Mouse (Mus musculus) left cerebral cortex, adult 2 months (tissue): ENCODE measurements around the gene P4hb. TPM values are rescaled to one million over a fixed set of nuclear protein-coding genes. Genes with fewer than 3 reads are reported as not detected.
A peak's percentile ranks its signal among the peaks of the same experiment; 100 is the strongest.

Experiments
- DNase-seq, 2 experiments: peaks; one replicate each; pipeline ENCODE4 v3.0.0; 2021 to 2022; ENCODE audit warnings: low spot score in 2 of 2, mixed read lengths in 1 of 2; ENCODE audit errors: extremely low spot score in 1 of 2
- H3K27ac ChIP-seq: fragments of 200-600 bp; 2 replicates; pipeline ENCODE4 v1.8.1; 2022
- H3K4me3 ChIP-seq: fragments of 200-600 bp; 2 replicates; pipeline ENCODE4 v1.8.1; 2022
- CTCF ChIP-seq: fragments of 200-600 bp; IDR thresholded peaks from 2 replicates; pipeline ENCODE4 v1.8.1; 2022; ENCODE audit warnings: antibody characterized with exemption, mild to moderate bottlenecking, moderate library complexity
- intact Hi-C: fragments of 180-260 bp; cut with DNase I; formaldehyde crosslinking; loops from one replicate; pipeline ENCODE4 v1.15.1; 2025
- total RNA-seq, 2 experiments: library from RNA; stranded (reverse); gene quantifications; 2 replicates each; pipeline ENCODE4 v1.2.3; 2021

The P4hb gene
- total RNA-seq, 2 experiments from 2014 or later, result 114 to 120 TPM

DNA sequence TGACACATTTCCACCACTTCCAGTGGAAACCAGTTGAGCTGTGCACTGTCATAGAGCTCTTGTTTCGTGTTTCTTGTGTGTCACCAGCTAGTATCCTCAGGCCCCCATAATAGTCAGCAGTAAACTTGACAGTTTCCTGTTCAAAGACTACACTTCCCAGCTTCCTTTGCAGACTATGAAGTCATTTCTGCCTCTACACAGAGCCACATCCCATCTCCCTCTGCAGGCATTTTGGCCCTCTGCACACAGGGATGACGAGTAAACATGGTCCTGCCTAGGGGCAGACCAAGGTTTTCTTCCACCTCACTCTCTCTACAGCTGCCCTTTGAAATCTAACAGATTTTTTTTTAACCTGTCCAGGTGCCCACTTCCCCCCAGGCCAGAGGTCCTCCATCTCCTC is 25.6 kb downstream of the P4hb start:
- no peak overlapping the region for H3K27ac ChIP-seq
- H3K4me3 ChIP-seq, result no peak overlapping the region
- TF ChIP-seq CTCF, result peak; percentile 8
- intact Hi-C loops, result no loop called here
- no peak for DNase-seq

DNA sequence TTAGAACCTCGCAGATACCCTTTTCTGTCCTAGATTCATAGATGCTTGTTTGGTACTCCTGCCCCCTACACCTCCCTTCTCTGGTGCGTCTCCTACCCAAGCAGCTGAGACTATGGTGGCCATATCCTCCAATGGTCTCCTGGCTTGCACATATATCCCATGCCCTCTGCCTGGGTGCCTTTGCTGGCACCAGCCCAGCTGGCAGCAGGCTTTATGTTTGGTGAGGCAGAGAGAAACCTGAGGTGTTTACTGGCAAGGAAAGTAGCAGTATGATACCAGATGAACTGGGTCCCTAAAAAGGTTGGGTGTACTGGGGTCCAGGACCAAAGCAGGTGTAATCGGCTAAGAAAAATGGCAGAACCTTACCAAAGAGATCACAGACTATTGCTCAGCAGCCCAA is 27.1 kb downstream of the P4hb start:
- no peak overlapping the region for H3K27ac ChIP-seq
- no peak for TF ChIP-seq CTCF
- no peak overlapping the region for H3K4me3 ChIP-seq
- DNase-seq, result no peak
- intact Hi-C loops, result no loop called here

DNA sequence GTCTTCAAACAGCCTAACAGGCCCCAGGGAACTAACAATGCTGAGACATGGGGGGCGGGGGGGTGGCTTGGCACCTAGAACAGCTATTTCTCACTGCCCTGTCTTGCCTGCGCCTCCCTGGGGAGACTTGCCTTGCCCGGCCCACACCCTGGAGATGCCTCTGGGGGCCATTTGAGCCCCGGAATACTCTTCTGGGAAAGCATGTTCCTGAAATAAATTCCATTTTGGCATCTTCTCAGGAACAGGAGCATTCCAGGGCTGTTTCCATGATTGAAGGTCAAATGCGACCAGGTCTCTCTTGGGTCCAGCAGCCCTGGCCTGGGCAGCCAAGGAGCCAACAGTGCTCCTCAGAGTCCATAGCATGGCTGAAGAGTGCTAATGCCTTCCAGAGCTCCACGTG is 30.7 kb downstream of the P4hb start:
- Histone ChIP-seq H3K4me3 (no peak overlapping the region), H3K27ac (no peak overlapping the region)
- no peak for DNase-seq
- no peak for TF ChIP-seq CTCF
- intact Hi-C loops, result no loop called here

DNA sequence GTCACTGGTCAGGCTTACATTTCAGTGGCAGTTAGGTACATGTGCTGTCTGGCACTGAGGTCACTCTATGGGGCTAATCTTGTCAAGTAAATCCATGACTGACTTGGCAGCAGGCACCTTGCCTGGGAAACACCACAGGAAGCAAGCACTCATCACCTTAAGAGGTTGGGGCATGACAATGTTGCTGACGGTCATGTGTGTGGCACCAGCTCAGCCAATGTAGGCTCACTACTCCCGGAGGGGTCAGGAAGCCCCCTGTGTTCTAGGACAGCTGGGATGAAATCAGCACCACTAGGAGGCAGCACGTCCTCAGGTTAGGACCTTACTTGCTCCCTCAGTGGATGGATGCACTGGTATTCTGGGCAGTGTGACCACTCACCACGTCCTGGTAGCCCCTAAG is 31.1 kb downstream of the P4hb start:
- peak; percentile 33 for TF ChIP-seq CTCF
- Histone ChIP-seq H3K4me3 (no peak overlapping the region), H3K27ac (no peak overlapping the region)
- intact Hi-C loops, result no loop called here
- no peak for DNase-seq

DNA sequence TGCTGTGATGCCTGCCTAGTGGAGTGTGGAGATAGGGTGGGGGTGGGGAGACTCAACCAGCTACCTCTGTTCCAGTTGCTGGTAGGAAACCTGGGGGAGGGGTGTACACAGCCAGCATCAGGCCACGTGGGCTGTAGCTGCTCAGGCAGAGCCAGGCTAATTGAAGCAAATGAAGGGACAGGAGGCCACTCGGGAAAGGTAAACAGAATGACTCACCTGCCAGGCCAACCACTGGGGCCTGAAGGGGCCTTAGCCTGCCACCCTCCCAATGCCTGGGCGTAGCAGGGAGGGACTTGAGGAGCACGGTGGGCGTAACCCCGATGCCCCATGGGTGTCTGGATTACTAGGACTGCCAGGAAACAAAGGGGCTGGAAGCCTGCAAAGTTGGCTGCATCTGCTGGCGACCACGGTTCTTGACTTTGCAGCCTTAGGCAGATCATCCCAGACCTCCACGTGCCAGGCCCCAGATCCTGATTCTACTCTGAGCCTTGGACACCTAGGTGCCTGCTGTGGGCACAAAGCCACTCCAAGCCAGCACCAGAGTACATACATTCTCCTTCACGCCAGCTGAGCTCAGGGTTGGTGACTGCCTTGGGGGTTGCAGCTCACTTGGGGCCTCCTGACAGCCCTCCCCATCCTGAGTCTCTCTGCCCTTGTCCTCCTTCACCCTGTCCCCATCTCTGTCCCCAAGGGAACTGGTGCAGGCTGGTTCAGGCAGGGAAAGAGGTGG is 33.6 kb downstream of the P4hb start:
- Histone ChIP-seq H3K27ac (no peak overlapping the region), H3K4me3 (no peak overlapping the region)
- no peak for DNase-seq
- TF ChIP-seq CTCF, result no peak
- intact Hi-C loops, result no loop called here

DNA sequence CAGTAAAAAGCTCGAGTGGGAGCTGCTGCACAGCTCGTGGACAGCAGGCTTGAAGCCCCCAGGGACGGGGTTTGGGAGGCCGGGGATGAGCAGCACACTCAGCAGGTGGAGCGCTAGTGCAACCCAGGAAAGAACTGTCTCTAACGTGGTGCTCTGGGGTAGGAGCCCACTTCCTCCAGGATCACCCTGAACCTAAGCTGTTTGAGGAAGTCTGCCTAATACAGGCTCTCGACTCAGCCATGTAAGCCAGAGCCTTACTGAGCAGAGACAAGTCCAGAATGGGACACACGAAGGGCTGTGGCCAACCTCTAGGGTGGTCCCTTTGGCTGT is 34.1 kb downstream of the P4hb start:
- no peak for TF ChIP-seq CTCF
- H3K27ac ChIP-seq, result no peak overlapping the region
- no peak for DNase-seq
- intact Hi-C loops, result no loop called here
- no peak overlapping the region for H3K4me3 ChIP-seq

DNA sequence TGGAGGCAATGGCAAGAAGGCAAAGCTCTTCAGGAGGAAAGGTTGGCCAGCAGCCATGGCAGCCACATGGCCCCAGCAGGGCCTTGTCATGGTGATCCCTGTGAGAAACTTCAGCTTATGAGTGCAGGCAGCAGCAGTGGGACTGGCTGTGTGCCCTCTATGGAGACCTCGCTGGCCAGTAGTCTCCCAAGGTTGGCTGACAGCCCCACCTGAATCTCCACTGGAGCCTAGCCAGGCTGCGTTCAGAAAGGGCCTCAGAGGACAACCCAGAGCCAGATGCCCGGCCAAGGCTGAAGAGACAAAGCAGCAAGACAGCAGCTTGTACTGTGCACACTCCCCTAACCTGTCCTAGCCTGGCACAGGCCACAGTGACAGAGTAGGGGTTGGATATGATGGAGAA is 34.6 kb downstream of the P4hb start:
- DNase-seq, result no peak
- intact Hi-C loops, result no loop called here
- no peak overlapping the region for H3K4me3 ChIP-seq
- TF ChIP-seq CTCF, result no peak
- no peak overlapping the region for H3K27ac ChIP-seq

DNA sequence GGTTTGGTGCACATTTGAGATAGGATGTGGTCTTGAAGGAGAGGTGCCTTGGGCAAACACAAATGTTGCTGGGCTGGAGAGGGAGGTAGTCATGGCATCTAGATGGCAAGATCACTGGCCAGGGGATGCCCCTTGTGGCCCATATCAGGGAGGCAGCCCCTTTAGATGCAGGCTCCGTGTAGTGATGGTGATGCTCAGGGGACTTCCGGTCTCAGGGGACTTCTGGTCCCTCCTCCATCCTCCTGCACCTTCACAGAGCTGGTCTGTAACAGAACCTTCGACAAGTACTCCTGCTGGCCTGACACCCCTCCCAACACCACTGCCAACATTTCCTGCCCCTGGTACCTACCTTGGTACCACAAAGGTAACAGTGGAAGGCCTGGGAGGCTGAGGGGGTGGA is 37.2 kb downstream of the P4hb start:
- no peak for DNase-seq
- TF ChIP-seq CTCF, result no peak
- no peak overlapping the region for H3K27ac ChIP-seq
- H3K4me3 ChIP-seq, result no peak overlapping the region
- intact Hi-C loops, result no loop called here

DNA sequence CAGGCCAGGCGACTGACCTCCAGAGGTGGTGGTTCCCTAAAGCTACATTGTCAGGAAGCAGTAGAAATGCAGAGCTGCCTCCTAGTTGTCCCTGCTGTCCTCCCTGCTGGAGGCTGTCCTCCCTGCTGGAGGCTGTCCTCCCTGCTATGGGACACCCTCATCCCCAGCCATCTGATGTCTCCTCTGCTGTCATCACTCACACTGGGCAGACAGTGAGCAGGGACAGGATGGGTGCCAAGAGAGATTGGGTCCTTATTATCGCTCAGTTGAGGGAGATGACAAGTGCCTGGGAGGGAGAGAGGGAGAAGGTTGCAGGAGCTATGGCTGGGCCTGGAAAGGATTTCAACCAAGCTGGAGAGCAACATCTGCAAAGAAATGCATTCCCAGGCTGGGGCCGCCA is 37.9 kb downstream of the P4hb start:
- H3K27ac ChIP-seq, result no peak overlapping the region
- intact Hi-C loops, result no loop called here
- TF ChIP-seq CTCF, result no peak
- no peak overlapping the region for H3K4me3 ChIP-seq
- no peak for DNase-seq

DNA sequence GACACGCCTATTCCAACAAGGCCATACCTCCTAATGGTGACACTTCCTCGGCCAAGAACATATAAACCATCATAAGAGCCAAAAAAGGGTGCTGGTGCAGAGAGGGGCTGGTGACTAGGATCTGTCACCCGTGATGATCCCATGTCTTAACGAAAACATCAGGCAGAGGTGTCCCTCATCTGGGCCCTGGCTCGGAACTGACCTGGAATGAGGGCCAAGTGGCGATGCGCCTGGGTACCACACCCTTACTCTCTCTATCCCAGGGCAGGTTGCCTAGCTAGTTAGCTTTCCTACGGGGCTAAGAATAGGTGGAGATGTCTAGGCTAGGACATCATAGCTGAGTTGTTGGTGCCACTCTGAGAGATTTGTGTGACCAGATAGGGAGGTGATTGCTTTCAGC is 39.0 kb downstream of the P4hb start:
- H3K27ac ChIP-seq, result no peak overlapping the region
- no peak for TF ChIP-seq CTCF
- intact Hi-C loops, result no loop called here
- DNase-seq, result no peak
- H3K4me3 ChIP-seq, result no peak overlapping the region

DNA sequence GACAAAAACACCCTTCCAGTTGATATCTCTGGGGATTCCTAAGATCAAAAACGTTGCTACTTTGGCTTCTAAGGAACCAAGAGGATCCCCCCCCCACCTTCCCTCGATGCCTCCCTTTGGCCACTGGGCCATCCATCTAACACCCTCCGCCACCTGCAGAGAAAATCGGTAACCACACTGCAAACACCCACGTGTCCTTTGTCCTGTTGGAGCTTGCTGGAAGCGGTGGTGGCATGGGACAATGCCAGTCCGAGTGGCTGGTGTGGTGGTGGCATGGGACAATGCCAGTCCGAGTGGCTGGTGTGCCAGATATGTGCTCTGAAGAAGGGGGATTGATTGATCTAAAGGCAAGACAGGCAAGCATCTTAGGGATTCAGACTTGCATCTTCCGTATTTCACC is 41.4 kb downstream of the P4hb start:
- intact Hi-C loops, result no loop called here
- no peak overlapping the region for H3K4me3 ChIP-seq
- TF ChIP-seq CTCF, result no peak
- DNase-seq, result no peak
- H3K27ac ChIP-seq, result no peak overlapping the region

DNA sequence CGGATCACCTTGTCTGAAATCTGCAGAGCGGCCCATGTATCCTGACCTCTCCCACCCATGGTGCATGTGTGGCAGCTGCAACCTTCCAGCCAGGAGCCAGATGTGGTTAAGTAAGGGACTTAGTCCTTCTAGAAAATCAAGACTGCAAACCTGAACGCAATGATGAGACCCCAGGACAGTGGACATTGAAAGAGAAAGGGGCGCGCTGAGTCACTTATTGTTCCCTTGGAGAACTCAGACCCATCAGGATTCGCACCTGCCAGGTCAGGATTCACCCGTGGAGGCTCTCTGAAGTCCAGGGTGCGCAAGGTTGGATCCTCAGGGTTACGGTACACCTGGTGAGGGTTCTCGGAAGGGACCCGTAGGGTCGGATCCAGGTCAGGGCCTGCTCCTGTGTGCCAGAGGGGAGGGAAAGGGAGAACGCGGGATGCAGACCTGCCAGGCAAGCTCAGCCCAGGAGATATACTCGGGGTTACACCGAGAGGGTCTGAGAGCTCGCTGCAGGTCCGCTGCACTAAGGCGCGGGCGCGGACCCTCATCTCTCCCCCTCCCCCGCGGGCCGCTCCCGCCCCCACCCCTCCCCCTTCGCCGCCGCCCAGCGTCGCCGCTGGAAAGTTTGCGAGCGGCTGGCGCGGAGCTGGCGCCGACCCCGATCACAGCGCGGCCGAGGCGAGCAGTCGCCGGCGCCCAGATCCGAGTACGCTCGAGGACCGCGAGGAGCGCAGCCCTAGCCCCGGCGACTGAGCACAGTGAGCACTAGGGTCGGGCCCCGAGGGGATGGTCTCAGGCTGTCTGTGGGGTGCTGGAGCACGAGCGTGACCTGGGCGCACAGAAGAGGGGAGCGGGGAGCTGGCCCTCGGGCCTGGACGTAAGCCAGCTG is 42.7 kb downstream of the P4hb start, which contains the start of gene Gcgr:
TSS of gene Gcgr (plus strand) at position 615 of the 880 bp plus-strand sequence.
- no peak for DNase-seq
- H3K27ac ChIP-seq, result no peak within 1 kb of the TSS
- no peak for TF ChIP-seq CTCF
- peak within 1 kb of the TSS; percentile 19 for H3K4me3 ChIP-seq
- intact Hi-C loops, result no loop called here

DNA sequence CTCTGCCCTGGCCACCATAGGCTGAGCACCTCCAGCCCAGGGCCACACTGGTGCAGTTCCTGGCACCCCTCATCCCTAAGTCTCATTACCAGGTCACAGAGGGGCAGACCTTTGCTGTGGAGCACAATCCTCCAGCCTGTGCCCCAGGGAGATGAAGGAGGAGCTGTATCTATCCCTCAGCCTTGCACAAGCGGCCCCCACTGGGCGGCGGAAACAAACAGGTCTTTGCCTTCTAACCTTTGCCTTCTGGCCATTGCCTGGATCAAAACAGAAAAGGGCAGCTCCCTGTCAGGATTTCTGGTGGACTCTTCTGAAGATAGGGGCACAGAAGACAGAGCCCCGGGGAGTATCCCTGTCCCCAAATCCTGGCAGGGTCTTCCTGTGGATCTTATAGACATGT is 44.1 kb downstream of the P4hb start:
- no peak overlapping the region for H3K4me3 ChIP-seq
- intact Hi-C loops, result no loop called here
- H3K27ac ChIP-seq, result no peak overlapping the region
- TF ChIP-seq CTCF, result no peak
- no peak for DNase-seq
